Mouse (Mus musculus) layer of hippocampus, adult 18-20 months (tissue): Measurements from ENCODE around the gene Ctps. TPM values are rescaled to one million over a fixed set of nuclear protein-coding genes. Genes with fewer than 3 reads are reported as not detected.

Experiments
- total RNA-seq, 2 experiments: library from RNA; stranded (reverse); gene quantifications; 2 replicates each; pipeline ENCODE4 v1.2.3; 2021

The Ctps gene
- total RNA-seq, 2 experiments from 2014 or later = 33.4 to 34.1 TPM

Other genes with a start within 250 kb of the Ctps start
- 10 to 100 TPM; 75.6 to 78.5 TPM for gene Scmh1, start 165.0 kb downstream of the Ctps start, total RNA-seq
- gene Slfnl1, start 38.0 kb downstream of the Ctps start, total RNA-seq = under 1 TPM; 0.17 to 0.36 TPM
- not detected for gene Gm8439, start 18.5 kb upstream of the Ctps start, total RNA-seq
- gene Cited4, start 96.3 kb upstream of the Ctps start, total RNA-seq = 1 to 10 TPM; 1.4 to 1.7 TPM
- 1 to 10 TPM; 3.7 to 4.4 TPM for gene Kcnq4, start 178.3 kb upstream of the Ctps start, total RNA-seq